Mouse (Mus musculus) thymus, postnatal 10 days (tissue): Measurements from ENCODE around the gene Klf3.
"Not testable (repeated sequence)": the region's sequence is repeated elsewhere in the genome, so short reads cannot be mapped to it uniquely, and the experiment has no call there.

ENCODE experiments used
- DNase-seq, 2 experiments: peaks; one replicate each; pipeline ENCODE4 v3.0.0; 2021; ENCODE audit warnings: low spot score in 2 of 2

Gene Klf3

DNA sequence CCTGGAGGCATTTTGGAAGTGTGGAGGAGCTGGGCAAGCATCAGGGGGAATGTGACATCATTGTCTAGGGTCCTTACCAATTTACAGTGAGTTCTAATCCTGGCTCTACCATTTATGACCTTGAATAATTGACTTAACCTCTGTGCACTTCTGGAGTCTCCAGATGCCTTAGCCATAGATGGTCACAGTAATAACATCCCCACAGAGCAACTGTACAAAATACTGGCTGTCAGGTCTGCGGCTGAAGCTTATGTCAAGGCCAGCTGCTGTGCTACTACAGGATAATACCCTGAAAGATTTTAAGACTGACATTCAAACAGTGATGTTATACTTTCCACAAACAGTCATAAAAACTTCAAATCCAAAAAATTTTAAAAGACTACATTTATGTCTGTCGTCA is 75.3 kb downstream of the Klf3 start:
- no peak for DNase-seq

DNA sequence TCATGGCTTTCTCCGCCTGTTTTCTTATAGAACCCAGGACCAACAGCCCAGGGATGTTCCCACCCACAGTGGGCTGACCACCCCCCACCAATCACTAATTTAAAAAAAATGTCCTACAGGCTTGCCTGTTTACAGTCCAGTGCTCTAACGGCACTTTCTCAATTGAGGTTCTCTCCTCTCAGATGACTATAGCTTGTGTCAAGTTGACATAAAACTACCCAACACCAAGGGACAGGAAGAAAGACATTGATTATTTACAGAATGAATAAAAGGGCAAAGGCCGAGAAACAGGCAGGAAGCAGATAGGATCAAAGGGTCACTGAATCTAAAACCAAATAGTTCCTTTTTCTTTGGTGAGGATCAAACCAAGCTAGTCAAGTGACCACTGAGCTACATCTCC is 76.1 kb downstream of the Klf3 start:
- DNase-seq: no peak

DNA sequence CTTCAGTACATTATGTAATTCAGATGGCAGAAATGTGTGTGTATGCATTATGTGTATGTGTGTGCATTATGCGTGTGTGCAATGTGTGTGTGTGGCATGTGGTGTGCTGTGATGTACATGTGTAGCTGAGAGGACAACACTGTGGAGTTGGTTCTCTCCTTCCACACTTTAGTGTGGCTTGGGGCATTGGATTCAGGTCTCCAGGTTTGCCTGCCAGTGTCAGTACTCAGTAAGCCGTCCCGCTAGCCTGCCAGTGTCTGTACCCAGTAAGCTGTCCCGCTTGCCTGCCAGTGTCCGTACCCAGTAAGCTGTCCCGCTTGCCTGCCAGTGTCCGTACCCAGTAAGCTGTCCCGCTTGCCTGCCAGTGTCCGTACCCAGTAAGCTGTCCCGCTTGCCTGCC is 78.4 kb downstream of the Klf3 start:
- not testable (repeated sequence) for DNase-seq

DNA sequence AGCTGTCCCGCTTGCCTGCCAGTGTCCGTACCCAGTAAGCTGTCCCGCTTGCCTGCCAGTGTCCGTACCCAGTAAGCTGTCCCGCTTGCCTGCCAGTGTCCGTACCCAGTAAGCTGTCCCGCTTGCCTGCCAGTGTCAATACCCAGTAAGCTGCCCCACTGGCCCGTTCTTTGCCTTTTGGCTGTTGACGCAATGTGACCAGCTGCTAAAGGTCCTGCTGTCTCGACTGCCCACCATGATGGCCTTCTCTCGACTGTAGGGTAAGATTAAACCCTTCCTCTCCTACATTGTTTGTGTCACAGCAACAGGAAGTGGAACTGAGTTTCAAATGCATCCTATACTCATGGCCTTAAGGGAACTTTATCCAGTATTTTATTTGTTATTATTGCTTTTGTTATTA is 78.8 kb downstream of the Klf3 start:
- not testable (repeated sequence) for DNase-seq
